Mouse (Mus musculus): ENCODE data around the gene Slc36a3. TPM values are rescaled to one million over a fixed set of nuclear protein-coding genes. Genes with fewer than 3 reads are reported as not detected.

Gene Slc36a3
- 1.9 and 2.1 TPM in 2 replicates for polyA plus RNA-seq (2012; rRNA removed)

DNA sequence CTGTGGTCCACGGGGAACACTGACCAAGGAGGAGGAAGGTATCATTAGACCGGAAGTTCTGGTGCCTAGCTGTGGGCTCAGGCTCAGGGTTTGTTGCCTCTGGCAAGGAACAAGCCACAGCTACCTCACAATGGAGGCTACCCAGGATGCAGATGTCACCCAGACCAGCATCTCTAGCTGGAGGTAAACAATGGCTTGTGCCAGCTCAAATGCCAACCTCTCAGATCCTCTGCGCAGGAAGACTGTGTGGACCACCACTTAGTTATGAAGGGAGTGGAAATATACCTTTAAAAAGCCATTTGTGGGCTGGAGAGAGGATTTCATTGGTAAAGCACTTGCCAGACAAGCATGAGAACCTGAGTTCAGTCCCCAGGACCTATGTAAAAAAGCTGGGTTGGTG is at the start of gene Slc36a3:
TSS of gene Slc36a3 (minus strand) at position 101 of the 400 bp plus-strand sequence.

DNA sequence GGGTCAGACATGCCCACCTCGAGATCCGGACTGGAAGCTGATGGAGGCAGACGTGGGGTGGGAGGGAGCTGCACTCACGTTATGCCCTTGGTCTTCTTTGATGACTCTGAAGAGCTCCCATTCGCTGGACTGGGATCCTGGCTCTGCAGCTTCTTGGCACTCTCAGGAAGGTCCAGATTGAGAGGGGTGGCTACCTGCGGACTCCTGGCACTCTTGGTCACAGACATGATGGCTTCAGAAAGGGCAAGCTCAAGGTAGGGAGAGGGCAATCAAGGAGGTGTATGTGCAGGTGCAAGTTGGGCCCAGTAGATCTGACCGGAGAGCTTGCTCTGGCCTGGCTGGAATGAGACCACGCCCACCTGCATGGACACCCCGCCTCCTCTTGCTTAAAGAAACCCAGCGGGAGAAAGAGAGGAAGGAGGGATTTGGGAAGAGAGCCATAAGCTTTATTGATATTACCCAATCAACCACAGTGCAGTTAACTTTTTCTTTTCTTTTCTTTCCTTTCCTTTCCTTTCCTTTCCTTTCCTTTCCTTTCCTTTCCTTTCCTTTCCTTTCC is 33.3 kb upstream of the Slc36a3 start, which contains the start of gene Slc36a2:
TSS of gene Slc36a2 (minus strand) at position 345 of the 559 bp plus-strand sequence.

GRCm38 (mm10) chr11:55097463-55098188 is 53.9 kb downstream of the Slc36a3 start, which contains the start of gene Gm2a:
TSS of gene Gm2a (plus strand) at chr11:55098115.

GRCm38 (mm10) chr11:55077331-55078231 is 73.9 kb downstream of the Slc36a3 start, which contains the start of gene Ccdc69:
TSS of gene Ccdc69 (minus strand) at chr11:55078131.

Other genes starting within 250 kb of the Slc36a3 start
- gene Gpx3, start 249.3 kb downstream of the Slc36a3 start, polyA plus RNA-seq (2012; rRNA removed), result 259 and 347 TPM in 2 replicates
- 63.2 and 77.1 TPM in 2 replicates for gene Tnip1, start 188.8 kb downstream of the Slc36a3 start, polyA plus RNA-seq (2012; rRNA removed)
- 183 and 191 TPM in 2 replicates for gene Anxa6, start 118.3 kb downstream of the Slc36a3 start, polyA plus RNA-seq (2012; rRNA removed)
- gene Ccdc69, start 73.6 kb downstream of the Slc36a3 start, polyA plus RNA-seq (2012; rRNA removed), result 5.4 and 6.0 TPM in 2 replicates
- 311 and 362 TPM in 2 replicates for gene Gm2a, start 53.6 kb downstream of the Slc36a3 start, polyA plus RNA-seq (2012; rRNA removed)
- 25.4 and 26.3 TPM in 2 replicates for gene Slc36a2, start 33.4 kb upstream of the Slc36a3 start, polyA plus RNA-seq (2012; rRNA removed)
- gene Slc36a1, start 52.6 kb upstream of the Slc36a3 start, polyA plus RNA-seq (2012; rRNA removed), result 21.3 and 24.3 TPM in 2 replicates
- 0.08 and 0.12 TPM in 2 replicates for gene Fat2, start 184.9 kb upstream of the Slc36a3 start, polyA plus RNA-seq (2012; rRNA removed)

Data from ovary, adult 2 months (tissue).